Mouse (Mus musculus): ENCODE measurements around the gene Fgfr2. TPM values are rescaled to one million over a fixed set of nuclear protein-coding genes. Genes with fewer than 3 reads are reported as not detected.

Fgfr2 gene
- polyA plus RNA-seq, 1 experiment from 2014 or later, result 67.0 TPM

- 80% methylated on average over 2 of the region's 2 CpGs for WGBS
- Histone ChIP-seq H3K27ac (no peak overlapping the region), H3K27me3 (replicated peaks) (no peaks in the 10 kb centered on the region), H3K4me3 (replicated peaks) (no peak overlapping the region), H3K9ac (no peak overlapping the region), H3K36me3 (no peaks in the 10 kb centered on the region), H3K4me1 (replicated peaks) (0 out of 2 replicates have a peak, but pooled peaks cover 3% of the 10 kb centered on the region), H3K9me3 (no peaks in the 10 kb centered on the region), H3K4me2 (replicated peaks) (no peak overlapping the region)
- no peak for ATAC-seq
Measured at GRCm38 (mm10) chr7:130586521-130587072, 2536.6 kb downstream of the Fgfr2 start.

GRCm38 (mm10) chr7:130578607-130579006 lies 2544.5 kb downstream of the Fgfr2 start:
- H3K27me3 ChIP-seq (replicated peaks), result no peaks in the 10 kb centered on the region
- no peaks in the 10 kb centered on the region for H3K9me3 ChIP-seq
- H3K4me2 ChIP-seq (replicated peaks), result no peak overlapping the region
- no peak for ATAC-seq
- no peak overlapping the region for H3K9ac ChIP-seq
- H3K4me1 ChIP-seq (replicated peaks), result peaks cover 13% of the 10 kb centered on the region
- H3K27ac ChIP-seq, result no peak overlapping the region
- H3K4me3 ChIP-seq (replicated peaks), result no peak overlapping the region
- 59% methylated on average over 5 of the region's 5 CpGs for WGBS
- H3K36me3 ChIP-seq, result no peaks in the 10 kb centered on the region

- H3K27me3 ChIP-seq (replicated peaks), result no peaks in the 10 kb centered on the region
- H3K4me3 ChIP-seq (replicated peaks), result no peak overlapping the region
- WGBS, result 87% methylated on average over 2 of the region's 2 CpGs
- no peak for ATAC-seq
- no peak overlapping the region for H3K4me2 ChIP-seq (replicated peaks)
- H3K4me1 ChIP-seq (replicated peaks), result peaks cover 13% of the 10 kb centered on the region
- no peak overlapping the region for H3K9ac ChIP-seq
- H3K36me3 ChIP-seq, result no peaks in the 10 kb centered on the region
- H3K9me3 ChIP-seq, result no peaks in the 10 kb centered on the region
- H3K27ac ChIP-seq, result no peak overlapping the region
Measured at GRCm38 (mm10) chr7:130578066-130578465, 2545.1 kb downstream of the Fgfr2 start.

- H3K9ac ChIP-seq, result no peak within 1 kb of the TSS
- no peak for ATAC-seq
- no peaks in the 10 kb centered on the region for H3K36me3 ChIP-seq
- peak within 1 kb of the TSS; percentile 13 for H3K4me3 ChIP-seq (replicated peaks)
- peak within 1 kb of the TSS; percentile 54 for H3K4me2 ChIP-seq (replicated peaks)
- no peaks in the 10 kb centered on the region for H3K27me3 ChIP-seq (replicated peaks)
- H3K4me1 ChIP-seq (replicated peaks), result peaks cover 13% of the 10 kb centered on the region
- no peak within 1 kb of the TSS for H3K27ac ChIP-seq
- WGBS, result 34% methylated on average over 15 of the region's 15 CpGs
- no peaks in the 10 kb centered on the region for H3K9me3 ChIP-seq
Measured at GRCm38 (mm10) chr7:130577388-130578003, 2545.7 kb downstream of the Fgfr2 start, which contains the start of gene Tacc2. Gene Tacc2 (plus strand): TSS chr7:130577438.

- H3K9me3 ChIP-seq, result no peaks in the 10 kb centered on the region
- no peak for ATAC-seq
- H3K4me1 ChIP-seq (replicated peaks), result peaks cover 13% of the 10 kb centered on the region
- H3K9ac ChIP-seq, result no peak overlapping the region
- no peaks in the 10 kb centered on the region for H3K27me3 ChIP-seq (replicated peaks)
- H3K27ac ChIP-seq, result no peak overlapping the region
- peak overlapping the region; percentile 13 for H3K4me3 ChIP-seq (replicated peaks)
- no peaks in the 10 kb centered on the region for H3K36me3 ChIP-seq
- peak overlapping the region; percentile 54 for H3K4me2 ChIP-seq (replicated peaks)
- 20% methylated on average over 10 of the region's 10 CpGs for WGBS
Measured at GRCm38 (mm10) chr7:130576981-130577380, 2546.2 kb downstream of the Fgfr2 start.

- Histone ChIP-seq H3K4me1 (replicated peaks) (peaks cover 20% of the 10 kb centered on the region), H3K4me3 (replicated peaks) (peak overlapping the region; percentile 15; the same call in 1 of the 2 replicates), H3K4me2 (replicated peaks) (peak overlapping the region; percentile 39), H3K36me3 (no peaks in the 10 kb centered on the region), H3K27me3 (replicated peaks) (no peaks in the 10 kb centered on the region), H3K9me3 (no peaks in the 10 kb centered on the region), H3K9ac (peak overlapping the region; percentile 12; the same call in 1 of the 2 replicates), H3K27ac (peak overlapping the region; percentile 78)
- WGBS, result 32% methylated on average over 13 of the region's 13 CpGs
- ATAC-seq, result peak; percentile 83
Measured at GRCm38 (mm10) chr7:130574211-130574991, 2548.7 kb downstream of the Fgfr2 start.

- Histone ChIP-seq H3K27ac (no peak overlapping the region), H3K9ac (no peak overlapping the region), H3K4me3 (replicated peaks) (no peak overlapping the region), H3K36me3 (no peaks in the 10 kb centered on the region), H3K4me2 (replicated peaks) (no peak overlapping the region), H3K4me1 (replicated peaks) (peaks cover 25% of the 10 kb centered on the region), H3K9me3 (no peaks in the 10 kb centered on the region), H3K27me3 (replicated peaks) (no peaks in the 10 kb centered on the region)
- WGBS, result 97% methylated on average over 10 of the region's 10 CpGs
- ATAC-seq, result no peak
Measured at GRCm38 (mm10) chr7:130573746-130574145, 2549.4 kb downstream of the Fgfr2 start.

GRCm38 (mm10) chr7:130572821-130573220 lies 2550.3 kb downstream of the Fgfr2 start, which contains the start of gene Nsmce4a:
Gene Nsmce4a (minus strand): TSS chr7:130573118.
- no peak for ATAC-seq
- no peaks in the 10 kb centered on the region for H3K9me3 ChIP-seq
- H3K4me3 ChIP-seq (replicated peaks), result no peak within 1 kb of the TSS
- no peak within 1 kb of the TSS for H3K27ac ChIP-seq
- H3K4me2 ChIP-seq (replicated peaks), result no peak within 1 kb of the TSS
- no peaks in the 10 kb centered on the region for H3K27me3 ChIP-seq (replicated peaks)
- H3K9ac ChIP-seq, result no peak within 1 kb of the TSS
- H3K36me3 ChIP-seq, result no peaks in the 10 kb centered on the region
- peaks cover 25% of the 10 kb centered on the region for H3K4me1 ChIP-seq (replicated peaks)
- WGBS, result 68% methylated on average over 11 of the region's 11 CpGs

GRCm38 (mm10) chr7:130570472-130570871 lies 2552.7 kb downstream of the Fgfr2 start:
- Histone ChIP-seq H3K36me3 (no peaks in the 10 kb centered on the region), H3K4me3 (replicated peaks) (no peak overlapping the region), H3K27ac (peak overlapping the region; percentile 74), H3K9ac (no peak overlapping the region), H3K4me1 (replicated peaks) (peaks cover 21% of the 10 kb centered on the region), H3K9me3 (no peaks in the 10 kb centered on the region), H3K4me2 (replicated peaks) (no peak overlapping the region), H3K27me3 (replicated peaks) (no peaks in the 10 kb centered on the region)
- ATAC-seq, result 0 out of 2 replicates have a peak, but pooled peaks have one; percentile 8
- WGBS, result 67% methylated on average over 7 of the region's 7 CpGs

GRCm38 (mm10) chr7:130568783-130569436 lies 2554.2 kb downstream of the Fgfr2 start:
- ATAC-seq, result peak; percentile 53
- no peaks in the 10 kb centered on the region for H3K27me3 ChIP-seq (replicated peaks)
- H3K36me3 ChIP-seq, result no peaks in the 10 kb centered on the region
- peaks cover 13% of the 10 kb centered on the region; the same call in 1 of the 2 replicates for H3K4me1 ChIP-seq (replicated peaks)
- no peak overlapping the region for H3K4me2 ChIP-seq (replicated peaks)
- no peak overlapping the region for H3K4me3 ChIP-seq (replicated peaks)
- H3K9ac ChIP-seq, result no peak overlapping the region
- no peaks in the 10 kb centered on the region for H3K9me3 ChIP-seq
- peak overlapping the region; percentile 48; the same call in 1 of the 2 replicates for H3K27ac ChIP-seq
- WGBS, result 29% methylated on average over 9 of the region's 9 CpGs

- Histone ChIP-seq H3K27me3 (replicated peaks) (no peaks in the 10 kb centered on the region), H3K27ac (no peak overlapping the region), H3K4me3 (replicated peaks) (no peak overlapping the region), H3K9me3 (no peaks in the 10 kb centered on the region), H3K4me1 (replicated peaks) (peaks cover 6% of the 10 kb centered on the region; the same call in 1 of the 2 replicates), H3K36me3 (no peaks in the 10 kb centered on the region), H3K9ac (no peak overlapping the region), H3K4me2 (replicated peaks) (no peak overlapping the region)
- WGBS, result 72% methylated on average over 3 of the region's 3 CpGs
- ATAC-seq, result no peak
Measured at GRCm38 (mm10) chr7:130564596-130564995, 2558.6 kb downstream of the Fgfr2 start.

- Histone ChIP-seq H3K9me3 (no peaks in the 10 kb centered on the region), H3K9ac (no peak overlapping the region), H3K4me1 (replicated peaks) (0 out of 2 replicates have a peak, but pooled peaks cover under 1% of the 10 kb centered on the region), H3K36me3 (no peaks in the 10 kb centered on the region), H3K27me3 (replicated peaks) (no peaks in the 10 kb centered on the region), H3K27ac (no peak overlapping the region), H3K4me2 (replicated peaks) (no peak overlapping the region), H3K4me3 (replicated peaks) (no peak overlapping the region)
- 60% methylated on average over 4 of the region's 4 CpGs for WGBS
- no peak for ATAC-seq
Measured at GRCm38 (mm10) chr7:130563880-130564279, 2559.3 kb downstream of the Fgfr2 start.
